Mouse (Mus musculus): ENCODE results near the gene Ago4. TPM values are rescaled to one million over a fixed set of nuclear protein-coding genes. Genes with fewer than 3 reads are reported as not detected.

The Ago4 gene
- polyA plus RNA-seq, 1 experiment: 4.2 TPM

DNA sequence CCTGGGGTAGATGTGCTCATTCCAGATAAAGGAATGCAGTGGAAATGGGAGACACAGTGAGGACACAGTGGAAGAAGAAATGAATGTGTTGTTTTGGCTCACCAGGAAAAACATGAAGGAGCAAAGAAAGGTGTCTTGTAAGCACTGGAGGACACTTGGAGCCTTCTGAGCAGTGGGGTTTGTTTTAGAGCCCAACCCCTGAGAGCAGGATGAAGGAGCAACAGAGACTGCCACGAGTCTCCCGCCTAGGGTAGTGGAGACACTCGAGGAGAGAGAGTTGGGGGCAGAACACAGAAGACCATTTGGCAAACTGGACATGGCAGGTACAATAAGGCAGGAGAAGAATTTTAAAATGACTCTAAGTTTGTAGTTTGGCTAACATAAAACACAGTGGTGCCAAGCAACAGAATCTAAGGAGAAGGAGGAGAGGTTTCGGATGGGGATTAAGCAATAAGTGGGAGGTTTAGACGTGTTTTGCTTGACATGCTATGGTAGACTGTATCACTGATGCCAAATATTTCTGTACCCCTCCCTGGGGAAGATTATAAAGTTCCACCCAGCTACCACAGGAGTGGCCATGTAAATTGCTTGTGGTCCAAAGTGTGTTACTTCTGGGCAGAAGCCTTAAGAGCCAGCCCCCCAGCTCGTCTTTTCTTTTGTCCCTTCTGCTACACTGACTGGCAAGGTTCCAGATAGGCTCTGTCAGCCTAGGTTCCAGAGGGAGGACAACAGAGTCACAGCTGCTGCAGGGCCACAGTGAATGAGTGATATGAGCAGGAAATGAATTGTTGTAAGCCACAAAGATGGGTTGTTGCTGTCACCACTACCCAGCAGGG, 30.9 kb downstream of the Ago4 start:
- TF ChIP-seq POLR2A (IDR thresholded peaks at IDR 0.05; ENCODE audit: borderline replicate concordance, extremely low read depth, low read depth, low read length) (no peak), CTCF (IDR thresholded peaks at IDR 0.05; ENCODE audit: insufficient read depth, low read length) (no peak)
- Histone ChIP-seq H3K4me1 (ENCODE audit: control insufficient read depth, insufficient read depth, low read length) (peaks cover 7% of the 10 kb centered on the region; the same call in 1 of the 2 replicates), H3K4me3 (replicated peaks; ENCODE audit: extremely low read depth, low read depth, low read length) (no peak overlapping the region)
- no peak for DNase-seq
- 50% methylated on average over 6 of the region's 6 CpGs for WGBS

DNA sequence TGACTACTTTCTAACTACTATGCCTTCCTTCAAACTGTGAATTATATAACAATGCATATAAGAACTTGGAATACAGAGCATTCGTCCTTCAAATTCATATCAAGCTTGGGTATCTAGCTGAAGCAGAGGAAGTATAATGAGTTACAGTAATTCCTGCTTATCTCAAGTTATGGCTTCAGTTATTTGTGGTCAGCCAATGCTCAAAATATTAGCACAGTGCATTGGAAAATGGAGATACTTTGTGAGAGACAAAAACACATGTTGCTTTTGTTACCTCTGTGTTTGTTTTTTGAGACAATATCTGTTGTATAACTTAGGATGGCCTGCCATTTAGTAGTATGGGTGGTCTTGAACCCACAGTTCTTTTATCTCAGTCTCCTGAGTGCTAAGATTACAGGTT, 34.7 kb downstream of the Ago4 start:
- Histone ChIP-seq H3K4me3 (replicated peaks; ENCODE audit: extremely low read depth, low read depth, low read length) (no peak overlapping the region), H3K4me1 (ENCODE audit: control insufficient read depth, insufficient read depth, low read length) (peaks cover 13% of the 10 kb centered on the region; the same call in 1 of the 2 replicates)
- DNase-seq: no peak
- TF ChIP-seq POLR2A (IDR thresholded peaks at IDR 0.05; ENCODE audit: borderline replicate concordance, extremely low read depth, low read depth, low read length) (no peak), CTCF (IDR thresholded peaks at IDR 0.05; ENCODE audit: insufficient read depth, low read length) (no peak)
- 81% methylated on average over 1 of the region's 1 CpGs for WGBS

DNA sequence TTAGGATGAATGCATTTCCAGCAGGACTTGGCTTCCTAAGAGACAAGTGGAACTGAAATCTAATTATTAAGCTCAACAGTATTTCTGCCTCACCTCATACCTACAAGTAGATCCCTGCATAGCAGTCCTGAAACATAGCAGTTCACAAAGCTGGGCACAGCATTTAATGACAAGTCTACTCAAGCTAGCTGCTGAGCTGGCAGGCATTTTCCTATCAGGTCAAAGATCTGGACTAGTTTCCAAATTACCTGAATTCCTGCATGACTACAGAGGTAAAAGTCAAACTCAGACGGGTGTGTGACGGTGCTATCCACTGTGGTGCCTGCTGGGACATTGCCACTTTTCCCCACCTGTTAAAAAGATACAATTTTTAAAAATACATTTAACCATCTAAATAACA, 36.3 kb downstream of the Ago4 start:
- WGBS: 74% methylated on average over 2 of the region's 2 CpGs
- H3K4me3 ChIP-seq (replicated peaks; ENCODE audit: extremely low read depth, low read depth, low read length): no peak overlapping the region
- DNase-seq: no peak
- H3K4me1 ChIP-seq (ENCODE audit: control insufficient read depth, insufficient read depth, low read length): peaks cover 9% of the 10 kb centered on the region; the same call in 1 of the 2 replicates
- TF ChIP-seq CTCF (IDR thresholded peaks at IDR 0.05; ENCODE audit: insufficient read depth, low read length): no peak

DNA sequence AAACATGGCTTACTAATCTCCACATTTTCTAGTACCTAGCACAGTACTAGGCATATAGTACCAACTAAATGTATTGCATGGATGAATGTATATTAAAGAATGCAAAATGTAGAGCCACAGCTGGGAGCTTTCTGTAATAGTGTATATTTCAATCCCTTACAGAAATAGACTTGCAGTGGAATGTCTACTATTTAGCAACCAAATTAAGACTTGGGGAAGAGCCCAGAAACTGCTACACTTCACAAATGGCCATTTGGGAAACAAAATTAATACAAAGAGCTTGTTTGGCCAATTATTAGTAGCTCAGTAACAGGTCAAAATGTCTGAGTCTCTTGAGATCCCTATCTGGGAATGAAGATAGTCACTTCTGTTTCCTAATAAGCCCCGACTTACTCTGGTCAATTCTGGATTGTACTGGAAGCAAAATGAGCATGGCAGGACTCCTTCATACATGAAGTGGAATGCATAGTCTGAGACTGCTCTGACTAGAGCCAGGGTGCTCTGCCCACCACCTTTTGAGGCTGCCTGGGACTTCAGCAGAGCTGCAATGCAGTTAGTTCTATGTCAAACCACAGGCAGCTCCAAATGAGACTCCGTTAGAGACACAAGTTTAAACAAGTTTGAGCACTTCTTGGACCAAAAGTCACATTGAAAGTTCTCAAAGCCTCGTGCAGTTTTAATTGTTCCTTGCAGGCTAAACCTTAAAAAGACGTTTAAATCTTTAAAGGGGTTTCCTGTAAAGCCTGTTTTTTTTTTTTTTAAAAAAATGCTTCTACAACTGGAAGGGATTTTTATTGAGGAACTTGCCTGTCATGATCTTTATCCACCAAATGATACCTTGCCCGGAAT, 37.1 kb downstream of the Ago4 start:
- DNase-seq: no peak
- TF ChIP-seq POLR2A (IDR thresholded peaks at IDR 0.05; ENCODE audit: borderline replicate concordance, extremely low read depth, low read depth, low read length) (no peak), CTCF (IDR thresholded peaks at IDR 0.05; ENCODE audit: insufficient read depth, low read length) (no peak)
- 49% methylated on average over 5 of the region's 5 CpGs for WGBS
- Histone ChIP-seq H3K4me3 (replicated peaks; ENCODE audit: extremely low read depth, low read depth, low read length) (no peak overlapping the region), H3K4me1 (ENCODE audit: control insufficient read depth, insufficient read depth, low read length) (peaks cover 9% of the 10 kb centered on the region; the same call in 1 of the 2 replicates)

DNA sequence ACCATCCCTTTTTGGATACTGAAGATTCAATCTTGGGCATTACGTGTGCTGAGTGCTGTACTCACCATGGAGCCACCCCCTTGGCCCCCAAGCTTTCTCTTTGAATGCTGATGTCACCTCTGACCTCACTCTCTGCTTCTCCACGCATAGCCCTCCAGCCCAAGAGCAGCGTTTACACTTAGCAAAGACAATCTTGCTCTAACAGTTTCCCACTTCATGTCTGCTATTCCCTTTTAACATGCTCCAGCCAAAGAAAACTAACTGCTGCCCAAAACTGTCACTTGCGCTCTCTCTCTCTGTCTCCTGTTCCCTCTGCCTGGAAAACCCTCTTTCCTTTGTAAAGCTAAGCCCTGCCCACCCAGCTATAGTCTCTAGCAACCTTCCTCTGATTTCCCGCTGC, 37.8 kb downstream of the Ago4 start:
- Histone ChIP-seq H3K4me3 (replicated peaks; ENCODE audit: extremely low read depth, low read depth, low read length) (no peak overlapping the region), H3K4me1 (ENCODE audit: control insufficient read depth, insufficient read depth, low read length) (peaks cover 9% of the 10 kb centered on the region; the same call in 1 of the 2 replicates)
- DNase-seq: no peak
- no peak for TF ChIP-seq CTCF (IDR thresholded peaks at IDR 0.05; ENCODE audit: insufficient read depth, low read length)
- TF ChIP-seq POLR2A (IDR thresholded peaks at IDR 0.05; ENCODE audit: borderline replicate concordance, extremely low read depth, low read depth, low read length): no peak
- 58% methylated on average over 5 of the region's 5 CpGs for WGBS

DNA sequence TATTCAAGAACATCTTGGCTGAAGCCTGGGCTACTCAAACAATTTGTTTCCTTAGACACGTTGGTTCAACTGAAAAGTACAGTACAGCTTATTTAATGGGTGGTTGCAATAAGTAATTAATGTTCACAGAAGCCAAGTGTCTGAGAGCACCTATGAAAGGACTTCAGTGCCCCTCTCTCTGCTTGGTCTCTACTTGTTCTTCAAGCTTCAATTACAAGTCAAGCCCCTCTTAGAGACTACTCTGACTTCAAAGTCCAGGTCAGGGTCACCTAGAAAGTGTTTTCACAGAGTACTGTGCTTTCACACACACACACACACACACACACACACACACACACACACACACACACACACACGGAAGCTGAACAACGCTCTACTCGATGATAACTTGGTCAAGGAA, 39.9 kb downstream of the Ago4 start:
- WGBS: 78% methylated on average over 4 of the region's 4 CpGs
- Histone ChIP-seq H3K4me3 (replicated peaks; ENCODE audit: extremely low read depth, low read depth, low read length) (no peak overlapping the region), H3K4me1 (ENCODE audit: control insufficient read depth, insufficient read depth, low read length) (peaks cover 9% of the 10 kb centered on the region; the same call in 1 of the 2 replicates)
- no peak for DNase-seq
- TF ChIP-seq CTCF (IDR thresholded peaks at IDR 0.05; ENCODE audit: insufficient read depth, low read length) (no peak), POLR2A (IDR thresholded peaks at IDR 0.05; ENCODE audit: borderline replicate concordance, extremely low read depth, low read depth, low read length) (no peak)

DNA sequence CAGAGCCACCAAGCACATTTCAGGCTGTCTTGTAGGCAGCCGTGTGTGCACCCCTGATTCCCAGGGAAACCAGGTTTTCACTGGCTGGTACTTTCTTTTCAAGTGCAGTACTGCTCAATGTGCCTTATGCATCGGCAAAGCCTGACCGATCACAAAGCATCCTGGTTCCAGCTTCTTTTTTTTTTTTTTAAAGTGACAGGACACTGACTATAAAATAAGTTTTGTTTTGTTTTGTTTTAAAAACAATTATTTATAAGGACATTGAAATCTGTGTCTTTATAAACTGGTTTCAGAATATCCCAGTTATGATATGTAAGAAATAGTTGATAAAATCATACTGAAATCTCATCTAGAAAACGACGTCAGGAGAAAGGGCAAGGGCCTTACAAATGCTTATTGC, 41.3 kb downstream of the Ago4 start:
- WGBS: 62% methylated on average over 5 of the region's 5 CpGs
- Histone ChIP-seq H3K4me3 (replicated peaks; ENCODE audit: extremely low read depth, low read depth, low read length) (no peak overlapping the region), H3K4me1 (ENCODE audit: control insufficient read depth, insufficient read depth, low read length) (peaks cover 9% of the 10 kb centered on the region; the same call in 1 of the 2 replicates)
- DNase-seq: no peak
- TF ChIP-seq POLR2A (IDR thresholded peaks at IDR 0.05; ENCODE audit: borderline replicate concordance, extremely low read depth, low read depth, low read length): no peak
- TF ChIP-seq CTCF (IDR thresholded peaks at IDR 0.05; ENCODE audit: insufficient read depth, low read length): no peak

DNA sequence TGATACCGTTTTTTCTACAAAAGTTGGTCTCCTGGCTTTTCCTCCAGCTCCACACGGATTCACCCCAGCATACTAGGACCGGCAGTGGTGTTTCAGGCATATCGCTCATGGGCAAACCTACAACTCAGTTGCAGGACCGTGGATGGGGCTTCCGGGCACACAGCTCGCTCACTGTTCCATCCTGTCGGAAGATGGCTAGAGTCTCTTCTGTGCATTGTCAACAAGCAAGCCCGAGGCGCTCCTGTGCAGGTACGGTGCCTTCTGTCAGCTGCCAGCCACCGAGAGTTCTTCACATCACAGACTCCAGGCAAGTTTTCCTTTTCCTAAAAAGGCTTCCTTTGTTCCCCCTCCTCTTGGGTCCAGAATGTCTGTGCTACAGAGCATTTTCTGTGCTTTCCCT, 42.5 kb downstream of the Ago4 start:
- H3K4me1 ChIP-seq (ENCODE audit: control insufficient read depth, insufficient read depth, low read length): 0 out of 2 replicates have a peak, but pooled peaks cover 6% of the 10 kb centered on the region
- 83% methylated on average over 12 of the region's 12 CpGs for whole genome bisulfite sequencing
- DNase-seq: no peak
- no peak for TF ChIP-seq POLR2A (IDR thresholded peaks at IDR 0.05; ENCODE audit: borderline replicate concordance, extremely low read depth, low read depth, low read length)
- no peak for TF ChIP-seq CTCF (IDR thresholded peaks at IDR 0.05; ENCODE audit: insufficient read depth, low read length)
- H3K4me3 ChIP-seq (replicated peaks; ENCODE audit: extremely low read depth, low read depth, low read length): no peak overlapping the region

DNA sequence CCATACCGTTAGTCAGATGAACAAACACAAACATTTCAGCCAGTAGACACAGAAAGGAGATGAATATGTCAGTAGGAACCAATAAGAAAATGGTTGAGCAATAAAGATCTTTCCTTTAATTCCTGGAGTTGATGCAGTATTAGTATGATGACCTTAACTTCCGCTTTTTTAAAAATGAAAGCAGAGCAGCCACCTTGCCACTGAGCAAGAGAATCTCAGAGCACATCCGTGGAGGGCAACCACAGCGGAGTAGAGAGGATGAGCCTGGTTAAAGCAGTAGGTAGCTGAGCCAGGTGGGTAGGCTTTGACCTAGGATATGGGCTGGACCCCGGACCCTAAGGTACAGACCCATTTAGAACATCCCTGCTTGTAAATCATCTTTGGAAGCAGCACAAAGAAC, 43.5 kb downstream of the Ago4 start:
- WGBS: 79% methylated on average over 5 of the region's 5 CpGs
- no peak for DNase-seq
- Histone ChIP-seq H3K4me1 (ENCODE audit: control insufficient read depth, insufficient read depth, low read length) (0 out of 2 replicates have a peak, but pooled peaks cover 2% of the 10 kb centered on the region), H3K4me3 (replicated peaks; ENCODE audit: extremely low read depth, low read depth, low read length) (no peak overlapping the region)
- TF ChIP-seq POLR2A (IDR thresholded peaks at IDR 0.05; ENCODE audit: borderline replicate concordance, extremely low read depth, low read depth, low read length) (no peak), CTCF (IDR thresholded peaks at IDR 0.05; ENCODE audit: insufficient read depth, low read length) (no peak)

Data from lung, adult 2 months (tissue).